Mouse (Mus musculus) lung, embryonic 16.5 days (tissue): ENCODE data around the gene Ramac. TPM values are rescaled to one million over a fixed set of nuclear protein-coding genes. Genes with fewer than 3 reads are reported as not detected.

Experiments
- ATAC-seq: fragments of 200-750 bp; cut with Nextera tagmentation; 2 replicates; pipeline ENCODE4 v1.8.0; 2017; ENCODE audit warnings: low read depth, mild to moderate bottlenecking, moderate library complexity
- H3K27ac ChIP-seq: fragments of 300-500 bp; sonication (generic); 2 replicates; pipeline ENCODE4 v1.5.1; 2014; ENCODE audit warnings: mild to moderate bottlenecking, control low read depth, low read length
- H3K27me3 ChIP-seq: fragments of 300-500 bp; sonication (generic); 2 replicates; pipeline ENCODE4 v1.6.1; 2014; ENCODE audit warnings: low read depth, low read length, mixed read lengths; ENCODE audit not compliant: control insufficient read depth, insufficient read depth
- H3K36me3 ChIP-seq: fragments of 300-500 bp; sonication (generic); 2 replicates; pipeline ENCODE4 v1.6.1; 2014; ENCODE audit warnings: low read length; ENCODE audit not compliant: control insufficient read depth, insufficient read depth
- H3K4me1 ChIP-seq: fragments of 300-500 bp; sonication (generic); replicated peaks from 2 replicates; pipeline ENCODE4 v1.6.1; 2014; ENCODE audit warnings: low read length, mixed read lengths; ENCODE audit not compliant: control insufficient read depth, insufficient read depth
- H3K4me2 ChIP-seq: fragments of 300-500 bp; sonication (generic); 2 replicates; pipeline ENCODE4 v1.6.1; 2014; ENCODE audit warnings: low read depth, low read length, control low read depth
- H3K4me3 ChIP-seq: fragments of 300-500 bp; sonication (generic); 2 replicates; pipeline ENCODE4 v1.5.1; 2014; ENCODE audit warnings: mild to moderate bottlenecking, low read length, control low read depth
- H3K9ac ChIP-seq: fragments of 300-500 bp; sonication (generic); 2 replicates; pipeline ENCODE4 v1.6.1; 2014; ENCODE audit warnings: low read length, control low read depth
- H3K9me3 ChIP-seq: fragments of 300-500 bp; sonication (generic); 2 replicates; pipeline ENCODE4 v1.6.1; 2016; ENCODE audit warnings: low read length; ENCODE audit not compliant: control insufficient read depth
- WGBS: fragments of 180-500 bp; shearing (Covaris S2); extraction: QIAGEN DNeasy Blood & Tissue Kit; methylation state at CpG from one replicate; pipeline ENCODE4 v1.1.7; 2014; 5-methylcytosine and 5-hydroxymethylcytosine counted together
- polyA plus RNA-seq: library from polyadenylated mRNA; unstranded; fragments of >200 nt; fragmentation: Nextera tagmentation; extraction: Ambion mirVana; gene quantifications from 2 replicates; pipeline ENCODE4 v1.2.1, GENCODE M21; 2015

Ramac gene
- polyA plus RNA-seq, 1 experiment from 2014 or later: 139 TPM

DNA sequence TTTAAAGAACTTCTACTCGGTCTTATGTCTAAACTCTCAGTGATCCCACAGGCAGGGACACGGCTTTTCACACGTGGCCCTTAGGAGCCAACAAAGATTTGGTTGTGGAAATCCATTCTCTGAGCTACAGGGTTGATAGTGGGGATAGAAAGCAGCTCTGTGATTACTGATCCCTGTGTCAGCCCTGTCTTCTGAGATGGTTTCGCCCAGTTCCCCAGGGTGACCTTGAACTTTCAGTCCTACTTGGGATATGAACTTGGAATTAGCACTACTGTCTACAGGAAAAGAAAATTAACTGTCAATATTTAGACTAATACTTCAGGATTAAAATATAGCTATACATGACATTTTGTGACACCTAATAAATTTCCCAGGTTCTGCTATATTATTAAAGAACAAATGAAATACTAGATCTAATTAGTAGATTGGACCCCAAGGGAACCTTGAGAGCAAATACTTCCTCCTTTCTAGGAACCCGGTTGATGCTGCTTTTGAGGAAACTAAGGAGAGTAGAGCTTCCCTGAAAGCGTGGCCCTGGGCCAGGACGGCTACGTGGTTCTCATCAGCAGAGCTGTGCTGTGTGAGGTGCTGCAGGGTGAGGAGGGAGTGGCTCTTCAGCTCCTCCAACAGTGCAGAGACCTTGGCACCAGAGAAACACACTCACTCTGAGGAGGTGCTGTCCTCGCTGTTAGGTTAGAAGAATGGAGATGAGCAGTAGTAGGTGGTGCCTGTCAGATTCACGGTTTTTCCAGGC, 10.2 kb downstream of the Ramac start:
- H3K27ac ChIP-seq: no peak overlapping the region
- no peaks in the 10 kb centered on the region for H3K27me3 ChIP-seq
- no peak overlapping the region for H3K4me3 ChIP-seq
- H3K4me1 ChIP-seq: no peaks in the 10 kb centered on the region
- ATAC-seq: no peak
- no peaks in the 10 kb centered on the region for H3K9me3 ChIP-seq
- 0 out of 2 replicates have a peak, but pooled peaks cover 2% of the 10 kb centered on the region for H3K36me3 ChIP-seq
- H3K9ac ChIP-seq: no peak overlapping the region
- H3K4me2 ChIP-seq: no peak overlapping the region
- 70% methylated on average over 10 of the region's 10 CpGs for WGBS

DNA sequence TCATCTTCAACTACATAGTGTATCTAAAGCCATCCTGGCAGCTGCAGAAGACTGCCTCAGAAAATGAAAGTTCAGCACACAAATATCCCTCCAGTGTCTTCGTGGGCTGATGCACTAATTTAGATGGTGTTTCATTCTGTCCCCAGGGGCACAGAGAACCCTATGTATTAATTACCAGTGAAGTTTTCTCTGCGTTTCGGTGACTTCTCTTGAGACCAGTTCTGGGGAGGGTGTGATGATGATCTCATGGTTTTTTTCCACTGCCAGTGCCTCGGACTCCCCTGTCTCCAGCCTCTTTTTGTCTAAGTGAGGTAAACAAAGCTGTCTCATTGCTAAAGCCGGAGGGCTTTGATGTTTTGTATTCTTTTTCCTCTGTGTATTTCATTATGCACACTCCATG, 12.6 kb downstream of the Ramac start:
- ATAC-seq: no peak
- Histone ChIP-seq H3K36me3 (peaks cover 10% of the 10 kb centered on the region), H3K27ac (no peak overlapping the region), H3K9ac (no peak overlapping the region), H3K4me2 (no peak overlapping the region), H3K4me3 (no peak overlapping the region), H3K4me1 (no peaks in the 10 kb centered on the region), H3K9me3 (no peaks in the 10 kb centered on the region; the same call in 1 of the 2 replicates), H3K27me3 (no peaks in the 10 kb centered on the region)
- 71% methylated on average over 5 of the region's 5 CpGs for WGBS

DNA sequence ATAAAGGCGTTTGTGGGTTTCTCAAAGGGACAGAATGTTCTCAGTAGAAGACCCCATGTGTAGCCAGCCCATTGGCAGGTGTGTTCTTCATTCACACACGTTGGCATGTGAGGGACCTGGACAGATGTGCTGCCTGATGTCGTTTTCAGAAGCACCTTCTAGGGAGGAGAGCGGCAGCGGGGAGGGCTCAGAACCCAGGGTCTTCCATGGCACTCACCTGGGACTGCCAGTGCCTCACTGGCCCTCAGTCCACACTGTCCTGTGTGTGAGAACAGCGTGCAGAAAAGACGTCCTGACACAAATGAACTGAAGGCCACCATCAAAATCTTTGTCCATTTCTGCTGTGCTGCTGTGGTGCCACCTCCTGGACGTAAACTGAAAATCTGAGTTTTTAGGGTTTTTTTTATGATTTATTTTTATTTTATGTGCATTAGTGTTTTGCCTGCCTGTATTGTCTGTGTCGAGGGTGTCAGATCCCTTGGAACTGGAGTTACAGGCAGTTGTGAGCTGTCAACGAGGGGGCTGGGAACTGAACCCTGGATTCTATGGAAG, 15.0 kb downstream of the Ramac start:
- peaks cover 6% of the 10 kb centered on the region for H3K9me3 ChIP-seq
- 65% methylated on average over 10 of the region's 10 CpGs for WGBS
- H3K27ac ChIP-seq: no peak overlapping the region
- H3K4me2 ChIP-seq: no peak overlapping the region
- H3K4me3 ChIP-seq: no peak overlapping the region
- ATAC-seq: no peak
- peaks cover 23% of the 10 kb centered on the region for H3K36me3 ChIP-seq
- no peak overlapping the region for H3K9ac ChIP-seq
- no peaks in the 10 kb centered on the region for H3K4me1 ChIP-seq
- H3K27me3 ChIP-seq: no peaks in the 10 kb centered on the region

DNA sequence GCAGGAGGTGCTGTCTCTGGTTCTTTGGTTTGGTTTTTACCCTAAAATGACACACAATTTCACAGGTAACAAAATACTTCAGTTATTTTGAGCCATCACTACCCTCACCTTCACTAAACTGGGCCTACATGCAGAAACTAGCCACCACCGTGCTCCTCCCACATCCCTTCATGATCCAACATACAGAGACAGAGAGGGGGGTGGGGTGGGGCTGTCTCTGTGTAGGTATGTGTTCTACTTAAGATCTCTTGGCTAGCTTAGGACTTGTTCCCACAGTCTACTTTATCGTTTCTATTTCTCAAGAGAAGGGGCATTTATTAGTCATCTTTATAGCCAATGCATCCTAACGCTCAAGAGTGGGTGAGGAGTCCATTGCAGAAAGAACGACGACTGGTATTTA, 25.8 kb downstream of the Ramac start:
- peaks cover 7% of the 10 kb centered on the region; the same call in 1 of the 2 replicates for H3K4me1 ChIP-seq
- H3K27ac ChIP-seq: peak overlapping the region; percentile 97
- H3K4me3 ChIP-seq: peak overlapping the region; percentile 62
- H3K36me3 ChIP-seq: peaks cover 3% of the 10 kb centered on the region; the same call in 1 of the 2 replicates
- peak; percentile 58 for ATAC-seq
- H3K9me3 ChIP-seq: no peaks in the 10 kb centered on the region
- no peaks in the 10 kb centered on the region for H3K27me3 ChIP-seq
- peak overlapping the region; percentile 80 for H3K9ac ChIP-seq
- 4% methylated on average over 5 of the region's 5 CpGs for WGBS
- peak overlapping the region; percentile 67 for H3K4me2 ChIP-seq

DNA sequence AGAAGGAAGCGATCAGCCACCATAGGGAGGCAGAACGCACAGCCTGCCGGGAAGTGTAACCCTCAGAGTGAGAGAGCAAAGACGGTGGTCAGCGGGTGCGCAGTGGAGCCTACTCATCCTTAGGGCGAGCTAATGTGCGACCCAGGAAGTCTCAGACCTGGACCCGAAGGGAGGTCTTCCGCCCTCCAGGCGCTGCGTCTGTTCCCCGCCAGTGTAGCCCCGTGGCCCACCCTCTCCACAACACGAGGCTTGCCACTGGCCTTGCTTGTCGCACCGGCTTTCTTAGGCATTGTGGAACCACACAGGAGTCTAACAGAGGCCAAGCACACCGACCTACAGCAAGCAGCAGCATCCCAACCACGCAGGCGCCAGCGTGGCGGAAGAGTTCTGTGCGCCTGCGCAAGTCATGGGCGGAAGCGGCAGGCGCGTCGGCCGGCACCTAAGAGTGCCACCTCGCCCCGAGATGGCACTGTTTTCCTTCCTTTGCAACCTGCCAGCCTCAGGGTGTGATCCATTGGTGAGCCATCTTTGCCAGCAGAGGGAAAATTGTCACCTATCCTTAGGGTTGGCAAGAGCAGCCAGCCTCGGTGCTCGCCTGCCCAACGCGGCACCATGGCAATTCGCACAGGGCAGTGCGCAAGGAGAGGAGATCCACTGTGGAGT, 26.5 kb downstream of the Ramac start, which contains the start of gene 3110040N11Rik:
Gene 3110040N11Rik, minus strand, starts transcription at position 384 of the 663 bp plus-strand sequence.
- peak within 1 kb of the TSS; percentile 97 for H3K27ac ChIP-seq
- H3K4me1 ChIP-seq: peaks cover 7% of the 10 kb centered on the region; the same call in 1 of the 2 replicates
- H3K9ac ChIP-seq: peak within 1 kb of the TSS; percentile 80
- H3K4me3 ChIP-seq: peak within 1 kb of the TSS; percentile 62
- peak within 1 kb of the TSS; percentile 67 for H3K4me2 ChIP-seq
- peak; percentile 96 for ATAC-seq
- no peaks in the 10 kb centered on the region for H3K9me3 ChIP-seq
- H3K36me3 ChIP-seq: peaks cover 5% of the 10 kb centered on the region
- under 1% methylated on average over 38 of the region's 38 CpGs for WGBS
- H3K27me3 ChIP-seq: no peaks in the 10 kb centered on the region

DNA sequence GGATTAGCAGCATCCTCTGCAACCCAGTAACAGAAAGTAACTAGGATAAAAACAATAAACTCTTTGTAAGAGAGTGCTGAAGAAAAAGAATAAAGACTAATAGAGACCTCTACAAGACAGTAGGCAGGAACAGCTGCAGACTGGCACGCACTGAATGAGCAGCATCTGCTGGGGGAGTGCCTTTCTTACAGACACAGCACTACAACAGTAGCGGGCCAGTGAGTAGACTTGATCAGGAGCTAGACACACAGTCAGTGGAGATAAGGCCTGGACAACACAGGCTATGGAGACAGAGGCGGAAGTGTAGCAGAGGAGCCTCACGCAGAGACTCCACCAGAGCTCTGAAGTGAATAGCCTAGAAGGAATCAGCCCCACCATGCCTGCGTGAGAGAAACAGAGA, 43.3 kb downstream of the Ramac start:
- no peaks in the 10 kb centered on the region for H3K4me1 ChIP-seq
- no peak for ATAC-seq
- H3K36me3 ChIP-seq: peaks cover 3% of the 10 kb centered on the region; the same call in 1 of the 2 replicates
- H3K27ac ChIP-seq: no peak overlapping the region
- H3K9me3 ChIP-seq: no peaks in the 10 kb centered on the region
- H3K4me2 ChIP-seq: no peak overlapping the region
- H3K27me3 ChIP-seq: no peaks in the 10 kb centered on the region
- H3K4me3 ChIP-seq: no peak overlapping the region
- 86% methylated on average over 5 of the region's 5 CpGs for WGBS
- no peak overlapping the region for H3K9ac ChIP-seq

Other genes starting within 250 kb of the Ramac start
- 1.8 and 2.0 TPM in 2 replicates for gene Fsd2, start 196.0 kb upstream of the Ramac start, polyA plus RNA-seq
- 1.8 and 2.7 TPM in 2 replicates for gene Whamm, start 191.7 kb upstream of the Ramac start, polyA plus RNA-seq
- gene Homer2, start 55.4 kb upstream of the Ramac start, polyA plus RNA-seq: 29.3 and 31.2 TPM in 2 replicates
- 37.3 and 44.1 TPM in 2 replicates for gene 3110040N11Rik, start 26.6 kb downstream of the Ramac start, polyA plus RNA-seq
- gene Btbd1, start 66.5 kb downstream of the Ramac start, polyA plus RNA-seq: 50.0 and 50.9 TPM in 2 replicates
- gene Gm10160, start 92.9 kb downstream of the Ramac start, polyA plus RNA-seq: not detected in 2 replicates
- 14.2 and 16.8 TPM in 2 replicates for gene Tm6sf1, start 96.1 kb downstream of the Ramac start, polyA plus RNA-seq
- 6.6 and 7.4 TPM in 2 replicates for gene Hdgfl3, start 171.5 kb downstream of the Ramac start, polyA plus RNA-seq
- 1.1 and 1.7 TPM in 2 replicates for gene Bnc1, start 229.4 kb downstream of the Ramac start, polyA plus RNA-seq